Mouse (Mus musculus) kidney, embryonic 15.5 days (tissue): ENCODE measurements around the gene Troap. TPM values are rescaled to one million over a fixed set of nuclear protein-coding genes. Genes with fewer than 3 reads are reported as not detected.

Experiments
- ATAC-seq: fragments of 200-750 bp; cut with Nextera tagmentation; replicated peaks from 2 replicates; pipeline ENCODE4 v1.8.0; 2017; ENCODE audit warnings: moderate TSS enrichment; ENCODE audit not compliant: low FRiP score
- H3K27ac ChIP-seq: fragments of 300-500 bp; sonication (generic); 2 replicates; pipeline ENCODE4 v1.5.1; 2015; ENCODE audit warnings: mild to moderate bottlenecking, inconsistent platforms
- H3K27me3 ChIP-seq: fragments of 300-500 bp; sonication (generic); 2 replicates; pipeline ENCODE4 v1.6.1; 2015; ENCODE audit warnings: inconsistent platforms
- H3K36me3 ChIP-seq: fragments of 300-500 bp; sonication (generic); 2 replicates; pipeline ENCODE4 v1.6.1; 2015; ENCODE audit warnings: inconsistent platforms
- H3K4me1 ChIP-seq: fragments of 300-500 bp; sonication (generic); 2 replicates; pipeline ENCODE4 v1.6.1; 2015; ENCODE audit warnings: inconsistent platforms
- H3K4me2 ChIP-seq: fragments of 300-500 bp; sonication (generic); 2 replicates; pipeline ENCODE4 v1.6.1; 2015; ENCODE audit warnings: moderate library complexity, mild to moderate bottlenecking, inconsistent platforms
- H3K4me3 ChIP-seq: fragments of 300-500 bp; sonication (generic); replicated peaks from 2 replicates; pipeline ENCODE4 v1.5.1; 2015; ENCODE audit warnings: mild to moderate bottlenecking, inconsistent platforms
- H3K9ac ChIP-seq: fragments of 300-500 bp; sonication (generic); 2 replicates; pipeline ENCODE4 v1.6.1; 2015; ENCODE audit warnings: mild to moderate bottlenecking, inconsistent platforms
- H3K9me3 ChIP-seq: fragments of 300-500 bp; sonication (generic); replicated peaks from 2 replicates; pipeline ENCODE4 v1.6.1; 2016; ENCODE audit warnings: inconsistent platforms
- WGBS: fragments of 180-500 bp; shearing (Covaris S2); methylation state at CpG from one replicate; pipeline ENCODE4 v1.1.7; 2015; ENCODE audit warnings: mixed read lengths; 5-methylcytosine and 5-hydroxymethylcytosine counted together
- polyA plus RNA-seq: library from polyadenylated mRNA; unstranded; fragments of >200 nt; fragmentation: Nextera tagmentation; extraction: Ambion mirVana; gene quantifications from 2 replicates; pipeline ENCODE4 v1.2.1, GENCODE M21; 2015

Troap gene
- polyA plus RNA-seq, 1 experiment from 2014 or later, result 39.4 TPM

DNA sequence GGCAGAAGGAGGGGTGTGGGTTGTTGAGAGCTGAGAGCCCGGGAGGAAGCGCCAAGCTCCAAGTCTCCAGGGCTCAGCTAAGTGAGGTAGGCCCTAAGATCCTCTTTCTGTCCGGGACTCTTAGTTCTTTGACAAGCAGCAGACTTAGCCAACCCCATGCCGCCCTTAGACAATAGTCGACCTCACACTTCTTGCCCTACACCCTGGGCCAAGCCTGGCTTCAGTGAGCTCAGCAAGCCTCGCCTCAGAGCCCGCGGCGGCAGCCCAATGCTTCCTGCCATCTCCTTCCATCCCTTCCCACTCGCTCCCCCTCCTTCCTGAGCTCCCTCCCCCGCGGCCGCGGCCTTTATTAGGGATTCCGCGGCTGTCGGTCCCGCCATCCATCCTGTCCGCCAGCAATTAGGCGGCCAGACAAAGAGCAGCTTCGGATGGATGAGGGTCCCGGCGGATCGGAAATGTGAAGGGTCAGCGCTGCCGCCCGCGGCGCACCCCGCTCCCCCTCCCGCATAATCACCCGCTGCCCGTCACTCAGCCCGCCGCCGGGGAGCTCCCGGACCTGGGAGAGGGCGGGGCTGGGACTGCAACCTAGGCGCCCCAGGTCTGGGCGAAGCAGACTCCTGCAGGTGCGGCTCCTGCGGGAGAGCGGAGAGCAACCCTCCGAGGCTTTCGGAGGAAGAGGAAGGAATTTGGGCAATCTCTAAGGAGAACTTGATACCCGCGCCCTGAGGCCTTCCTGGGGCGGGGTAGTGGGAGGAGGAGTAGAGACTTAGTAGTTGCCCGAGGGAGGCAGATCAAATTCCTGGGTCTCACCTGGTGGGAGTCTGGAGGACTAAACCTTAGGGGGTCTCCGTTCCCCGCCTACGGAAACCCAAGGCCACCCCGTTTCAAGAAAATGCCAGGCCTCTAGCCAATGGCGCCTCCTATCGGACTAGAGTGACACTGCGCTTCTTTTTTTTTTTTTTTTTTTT lies 19.2 kb downstream of the Troap start:
- WGBS, result under 1% methylated on average over 54 of the region's 56 CpGs
- peak overlapping the region; percentile 87 for H3K27ac ChIP-seq
- peaks cover 96% of the 10 kb centered on the region for H3K27me3 ChIP-seq
- H3K9me3 ChIP-seq, result no peaks in the 10 kb centered on the region
- no peaks in the 10 kb centered on the region for H3K36me3 ChIP-seq
- peak overlapping the region; percentile 93 for H3K4me2 ChIP-seq
- H3K4me3 ChIP-seq, result peak overlapping the region; percentile 50
- peaks cover 73% of the 10 kb centered on the region for H3K4me1 ChIP-seq
- peak overlapping the region; percentile 43 for H3K9ac ChIP-seq
- 0 out of 2 replicates have a peak, but pooled peaks have one; percentile 14 for ATAC-seq

DNA sequence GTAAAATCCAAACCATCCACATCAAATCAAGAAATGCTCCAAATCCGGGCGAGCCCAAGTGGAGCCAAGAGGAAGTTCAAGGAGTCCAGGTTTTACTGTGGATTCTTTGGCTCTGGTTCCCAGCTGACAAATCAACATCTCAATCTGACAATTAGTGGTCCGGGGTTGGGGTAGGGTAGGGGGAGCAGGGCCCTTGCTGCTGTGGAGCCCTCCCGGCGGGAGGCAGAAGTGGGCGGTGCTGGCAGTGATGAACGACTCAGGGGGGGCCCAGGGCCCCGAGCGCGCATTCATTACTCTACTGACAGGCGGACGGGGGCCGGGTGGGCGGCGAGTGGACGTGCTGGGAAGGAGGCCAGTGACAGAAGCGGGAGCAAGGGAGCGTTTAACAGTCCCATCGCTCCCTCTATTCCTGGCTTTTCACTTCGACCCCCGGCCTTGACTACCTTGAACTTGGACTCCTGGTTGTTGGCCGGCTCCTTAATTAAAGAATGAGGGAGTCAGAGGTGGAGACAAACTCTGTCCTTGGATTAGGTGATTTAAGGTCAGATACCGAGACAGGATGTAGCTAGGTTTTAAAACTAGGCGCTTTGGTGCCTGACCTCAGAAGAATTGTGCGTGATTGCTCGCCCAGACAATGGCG lies 20.4 kb downstream of the Troap start:
- Histone ChIP-seq H3K4me1 (peaks cover 72% of the 10 kb centered on the region), H3K27ac (peak overlapping the region; percentile 41), H3K27me3 (peaks cover 95% of the 10 kb centered on the region), H3K4me3 (peak overlapping the region; percentile 15), H3K36me3 (no peaks in the 10 kb centered on the region), H3K4me2 (peak overlapping the region; percentile 48), H3K9me3 (no peaks in the 10 kb centered on the region), H3K9ac (no peak overlapping the region)
- ATAC-seq, result peak; percentile 55; the same call in 1 of the 2 replicates
- under 1% methylated on average over 27 of the region's 27 CpGs for WGBS

DNA sequence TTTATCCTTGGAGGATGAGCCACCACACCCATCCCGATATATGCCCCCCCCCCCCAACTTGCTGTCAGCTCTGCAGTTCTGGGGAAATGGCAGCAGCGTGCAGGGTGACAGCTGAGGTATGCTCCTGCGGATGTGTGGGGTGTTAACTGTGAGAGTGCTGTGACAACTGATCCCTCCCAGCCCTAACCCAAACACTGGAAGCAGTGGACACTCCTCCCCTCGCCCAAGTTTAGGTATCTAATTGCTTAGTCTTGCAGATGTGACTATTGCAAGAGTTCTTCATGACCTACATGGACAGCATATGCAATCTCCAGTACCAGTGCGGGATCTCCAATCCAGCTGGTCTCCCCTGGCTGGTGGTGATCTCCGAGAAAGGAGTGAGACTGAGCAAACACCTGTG lies 21.0 kb downstream of the Troap start:
- Histone ChIP-seq H3K4me2 (peak overlapping the region; percentile 48), H3K9ac (no peak overlapping the region), H3K4me3 (peak overlapping the region; percentile 15), H3K9me3 (no peaks in the 10 kb centered on the region), H3K27me3 (peaks cover 89% of the 10 kb centered on the region), H3K27ac (peak overlapping the region; percentile 82), H3K4me1 (peaks cover 72% of the 10 kb centered on the region), H3K36me3 (no peaks in the 10 kb centered on the region)
- no peak for ATAC-seq
- WGBS, result 6% methylated on average over 6 of the region's 6 CpGs

- Histone ChIP-seq H3K4me2 (peak overlapping the region; percentile 67), H3K27me3 (peaks cover 85% of the 10 kb centered on the region), H3K27ac (peak overlapping the region; percentile 82), H3K36me3 (no peaks in the 10 kb centered on the region), H3K4me1 (peaks cover 70% of the 10 kb centered on the region), H3K9me3 (no peaks in the 10 kb centered on the region), H3K9ac (peak overlapping the region; percentile 42), H3K4me3 (peak overlapping the region; percentile 40)
- WGBS, result 4% methylated on average over 24 of the region's 24 CpGs
- no peak for ATAC-seq
Measured at GRCm38 (mm10) chr15:99096061-99096793, 21.9 kb downstream of the Troap start.

GRCm38 (mm10) chr15:99096831-99097500 lies 22.6 kb downstream of the Troap start:
- Histone ChIP-seq H3K4me2 (peak overlapping the region; percentile 67), H3K36me3 (no peaks in the 10 kb centered on the region), H3K4me3 (peak overlapping the region; percentile 40), H3K27ac (peak overlapping the region; percentile 82), H3K9me3 (no peaks in the 10 kb centered on the region), H3K27me3 (peaks cover 78% of the 10 kb centered on the region), H3K4me1 (peaks cover 70% of the 10 kb centered on the region), H3K9ac (peak overlapping the region; percentile 42)
- under 1% methylated on average over 51 of the region's 58 CpGs for WGBS
- peak; percentile 52 for ATAC-seq

- no peaks in the 10 kb centered on the region for H3K36me3 ChIP-seq
- under 1% methylated on average over 39 of the region's 39 CpGs for WGBS
- H3K27me3 ChIP-seq, result peaks cover 68% of the 10 kb centered on the region
- peak overlapping the region; percentile 40 for H3K4me3 ChIP-seq
- peak overlapping the region; percentile 67 for H3K4me2 ChIP-seq
- H3K9ac ChIP-seq, result 0 out of 2 replicates have a peak overlapping the region, but pooled peaks have one; percentile 42
- no peak for ATAC-seq
- H3K9me3 ChIP-seq, result no peaks in the 10 kb centered on the region
- peaks cover 64% of the 10 kb centered on the region for H3K4me1 ChIP-seq
- H3K27ac ChIP-seq, result peak overlapping the region; percentile 82; the same call in 1 of the 2 replicates
Measured at GRCm38 (mm10) chr15:99097840-99098492, 23.6 kb downstream of the Troap start.

- WGBS, result 2% methylated on average over 9 of the region's 9 CpGs
Measured at GRCm38 (mm10) chr15:99098493-99098861, 24.1 kb downstream of the Troap start.

GRCm38 (mm10) chr15:99099139-99099556 lies 24.8 kb downstream of the Troap start:
- Histone ChIP-seq H3K4me2 (peak overlapping the region; percentile 67), H3K36me3 (no peaks in the 10 kb centered on the region), H3K27me3 (peaks cover 57% of the 10 kb centered on the region), H3K9ac (no peak overlapping the region), H3K4me1 (peaks cover 53% of the 10 kb centered on the region), H3K4me3 (peak overlapping the region; percentile 40), H3K9me3 (no peaks in the 10 kb centered on the region), H3K27ac (peak overlapping the region; percentile 70)
- peak; percentile 60 for ATAC-seq
- WGBS, result 1% methylated on average over 15 of the region's 15 CpGs

More at GRCm38 (mm10) chr15:99098493-99098861, 24.1 kb downstream of the Troap start:
- peaks cover 63% of the 10 kb centered on the region for H3K27me3 ChIP-seq
- no peak overlapping the region for H3K9ac ChIP-seq
- peak overlapping the region; percentile 67 for H3K4me2 ChIP-seq
- H3K9me3 ChIP-seq, result no peaks in the 10 kb centered on the region
- peak overlapping the region; percentile 40 for H3K4me3 ChIP-seq
- ATAC-seq, result no peak
- H3K27ac ChIP-seq, result 0 out of 2 replicates have a peak overlapping the region, but pooled peaks have one; percentile 70
- H3K4me1 ChIP-seq, result peaks cover 59% of the 10 kb centered on the region
- H3K36me3 ChIP-seq, result no peaks in the 10 kb centered on the region

DNA sequence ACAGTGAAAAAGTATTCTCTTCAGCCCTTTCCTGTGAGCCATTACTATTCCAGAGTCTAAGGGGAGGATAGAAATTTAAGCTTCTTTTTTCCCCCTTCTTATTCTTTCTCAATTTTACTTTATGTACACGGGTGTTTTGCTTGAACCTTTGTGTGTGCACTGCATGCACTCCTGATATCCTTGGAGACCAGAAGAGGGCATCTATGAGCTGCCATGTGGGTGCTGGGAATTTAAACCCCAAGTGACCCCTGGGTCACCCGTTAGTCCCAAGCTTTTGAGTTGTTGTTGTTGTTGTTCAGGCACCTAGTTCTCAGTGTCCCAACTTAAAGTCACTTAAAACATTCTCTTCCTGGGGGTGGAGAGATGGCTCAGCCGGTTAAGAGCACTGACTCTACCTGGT lies 25.6 kb downstream of the Troap start:
- no peak overlapping the region for H3K9ac ChIP-seq
- ATAC-seq, result no peak
- WGBS, result 52% methylated on average over 3 of the region's 3 CpGs
- no peaks in the 10 kb centered on the region for H3K9me3 ChIP-seq
- H3K27ac ChIP-seq, result no peak overlapping the region
- H3K27me3 ChIP-seq, result peaks cover 51% of the 10 kb centered on the region
- no peaks in the 10 kb centered on the region for H3K36me3 ChIP-seq
- H3K4me2 ChIP-seq, result peak overlapping the region; percentile 67; the same call in 1 of the 2 replicates
- 0 out of 2 replicates have a peak overlapping the region, but pooled peaks have one; percentile 40 for H3K4me3 ChIP-seq
- H3K4me1 ChIP-seq, result peaks cover 47% of the 10 kb centered on the region

- no peak for ATAC-seq
Measured at GRCm38 (mm10) chr15:99105238-99105637, 30.9 kb downstream of the Troap start.

More at GRCm38 (mm10) chr15:99105238-99105637, 30.9 kb downstream of the Troap start:
- H3K27me3 ChIP-seq, result peaks cover 5% of the 10 kb centered on the region; the same call in 1 of the 2 replicates
- no peak overlapping the region for H3K9ac ChIP-seq
- H3K4me3 ChIP-seq, result no peak overlapping the region
- H3K4me2 ChIP-seq, result no peak overlapping the region
- H3K27ac ChIP-seq, result no peak overlapping the region
- no peaks in the 10 kb centered on the region for H3K9me3 ChIP-seq
- no peaks in the 10 kb centered on the region for H3K36me3 ChIP-seq
- 29% methylated on average over 7 of the region's 7 CpGs for WGBS
- 0 out of 2 replicates have a peak, but pooled peaks cover 3% of the 10 kb centered on the region for H3K4me1 ChIP-seq
